Mouse (Mus musculus) myocyte (in vitro differentiated cells): ENCODE data around the gene Tmed9.

Source experiments
- CEBPB ChIP-seq: IDR thresholded peaks from 2 replicates; pipeline ENCODE4 v1.6.1; 2011; ENCODE audit warnings: mild to moderate bottlenecking, moderate library complexity; ENCODE audit not compliant: poor library complexity, insufficient read depth, severe bottlenecking
- MAX ChIP-seq: IDR thresholded peaks from one replicate; pipeline ENCODE4 v1.6.1; 2011; ENCODE audit warnings: low read depth, mild to moderate bottlenecking, control low read depth
- POLR2A ChIP-seq: IDR thresholded peaks from one replicate; pipeline ENCODE4 v1.6.1; 2011; ENCODE audit warnings: low read depth, mild to moderate bottlenecking, control low read depth, moderate library complexity; ENCODE audit not compliant: insufficient read length
- POLR2AphosphoS2 ChIP-seq: IDR thresholded peaks from one replicate; pipeline ENCODE4 v1.6.1; 2011; ENCODE audit warnings: low read depth, control low read depth; ENCODE audit not compliant: insufficient read length
- TCF12 ChIP-seq: IDR thresholded peaks from one replicate; pipeline ENCODE4 v1.6.1; 2011; ENCODE audit warnings: mild to moderate bottlenecking, control low read depth; ENCODE audit not compliant: poor library complexity, insufficient read depth, severe bottlenecking

DNA sequence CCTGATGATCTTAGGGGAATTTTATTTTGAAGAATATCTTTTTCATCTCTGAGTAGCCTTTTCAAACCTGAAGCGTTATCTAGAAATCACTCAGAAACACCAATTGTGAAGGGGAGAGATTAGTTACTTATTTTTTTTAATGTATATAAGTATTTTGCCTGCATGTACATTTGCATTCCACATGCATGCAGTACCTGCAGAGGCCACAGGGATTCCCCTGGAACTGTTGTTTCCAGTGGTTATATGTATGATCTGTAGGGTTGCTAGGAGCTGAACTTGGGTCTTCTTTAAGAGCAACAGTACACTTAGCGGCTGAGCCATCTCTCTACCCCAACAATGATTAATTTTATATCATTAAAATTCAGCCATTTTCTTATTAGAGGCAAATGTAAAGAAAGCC, 71.0 kb downstream of the Tmed9 start:
- TF ChIP-seq TCF12 (no peak), MAX (no peak), CEBPB (no peak), POLR2AphosphoS2 (no peak), POLR2A (no peak)
